Mouse (Mus musculus) adrenal gland, adult 2 months (tissue): ENCODE measurements around the gene Hs3st3b1. TPM values are rescaled to one million over a fixed set of nuclear protein-coding genes. Genes with fewer than 3 reads are reported as not detected.
A peak's percentile ranks its signal among the peaks of the same experiment; 100 is the strongest.

Experiments used
- DNase-seq: peaks from one replicate; pipeline ENCODE4 v3.0.0; 2021
- polyA plus RNA-seq: library from polyadenylated mRNA; depleted of rRNA; stranded (reverse); fragments of >200 nt; gene quantifications from 2 replicates; pipeline ENCODE4 v1.2.3, GENCODE M21; 2012
- total RNA-seq, 2 experiments: library from RNA; stranded (reverse); gene quantifications; 2 replicates each; pipeline ENCODE4 v1.2.3; 2021

Hs3st3b1 gene
- total and polyA plus RNA-seq, 3 experiments = 1.7 to 4.8 (median 1.8) TPM

- DNase-seq = peak; percentile 27
Measured at GRCm38 (mm10) chr11:63923386-63923785, 1.3 kb upstream of the Hs3st3b1 start.

- DNase-seq = no peak
Measured at GRCm38 (mm10) chr11:63921044-63921951, 792 bp downstream of the Hs3st3b1 start.

DNA sequence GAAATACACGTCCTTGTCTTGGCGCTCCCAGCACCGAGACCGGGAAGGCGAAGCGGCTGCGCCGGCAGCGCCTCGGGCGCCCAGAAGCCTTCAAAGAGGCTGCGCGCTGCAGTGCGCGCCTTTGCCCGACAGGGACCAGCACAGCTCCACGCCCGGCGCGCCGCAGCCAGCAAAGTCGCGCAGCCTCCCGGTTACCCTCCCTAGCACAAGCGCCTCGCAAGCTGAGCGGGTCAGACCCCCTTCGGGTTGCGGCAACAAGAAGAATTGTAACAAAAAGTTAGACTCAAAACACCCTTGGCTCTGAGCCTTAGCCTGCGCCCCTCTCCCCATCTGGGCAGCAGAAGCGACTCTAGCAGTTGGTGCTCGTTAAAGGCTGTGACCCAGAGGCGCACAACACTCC, 1.6 kb downstream of the Hs3st3b1 start:
- peak; percentile 81 for DNase-seq

- DNase-seq = no peak
Measured at GRCm38 (mm10) chr11:63919211-63920098, 2.6 kb downstream of the Hs3st3b1 start.

DNA sequence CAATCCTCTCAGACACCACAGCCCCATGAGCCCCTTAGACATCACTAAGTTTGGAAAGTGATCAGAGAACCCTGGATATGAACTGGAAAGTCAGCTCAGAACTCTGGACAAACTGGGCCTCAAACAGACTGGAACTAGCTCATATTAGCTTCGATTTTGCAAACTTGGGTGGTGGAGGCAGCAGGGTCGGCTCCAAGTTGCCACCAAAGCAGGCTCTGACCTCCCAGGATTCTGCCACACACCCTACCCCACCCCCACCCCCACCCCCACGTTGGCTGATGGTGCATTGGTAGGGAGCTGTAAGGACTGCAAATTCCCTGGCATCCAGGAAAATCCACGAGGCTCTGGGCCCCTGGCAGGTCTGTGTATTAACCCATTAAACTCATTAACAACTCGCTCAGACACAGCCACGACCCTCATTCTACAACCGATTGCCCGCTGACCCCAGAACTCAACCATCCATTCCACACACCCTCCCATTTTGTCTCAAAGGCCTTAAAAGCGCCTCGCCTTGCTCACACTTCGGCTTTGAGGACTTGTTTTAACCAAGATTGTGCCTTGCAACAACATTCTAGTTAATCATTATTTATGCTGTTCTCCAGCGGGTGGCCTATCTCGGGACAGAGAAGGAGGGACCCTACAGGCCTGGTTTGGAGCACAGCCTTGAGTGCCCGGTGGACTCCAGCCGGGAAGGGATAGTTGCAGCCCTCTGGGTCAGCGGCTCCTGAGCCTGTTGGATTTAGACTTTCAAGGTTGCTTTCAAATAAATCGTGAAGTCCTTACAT, 3.6 kb downstream of the Hs3st3b1 start:
- DNase-seq = no peak

DNA sequence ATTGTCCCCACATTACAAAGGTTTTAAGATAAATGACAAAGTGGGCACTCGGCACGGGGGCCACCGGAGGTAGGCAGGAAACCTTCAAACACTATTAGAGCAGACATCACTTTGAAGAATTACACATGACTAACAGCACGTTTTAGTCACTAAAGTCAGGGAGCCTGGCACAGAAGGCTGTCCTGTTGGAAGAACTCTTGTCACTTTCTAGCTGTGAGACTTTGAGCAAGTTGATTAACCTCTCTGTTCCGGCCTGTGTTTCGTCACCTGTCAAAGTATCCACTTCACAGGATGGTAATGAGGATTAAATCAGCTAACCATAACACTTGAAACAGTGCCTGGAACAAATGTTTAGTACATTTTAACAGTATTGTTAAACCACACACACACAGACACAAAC, 4.5 kb downstream of the Hs3st3b1 start:
- no peak for DNase-seq

GRCm38 (mm10) chr11:63914388-63914787, 7.7 kb downstream of the Hs3st3b1 start:
- peak; percentile 88 for DNase-seq

DNA sequence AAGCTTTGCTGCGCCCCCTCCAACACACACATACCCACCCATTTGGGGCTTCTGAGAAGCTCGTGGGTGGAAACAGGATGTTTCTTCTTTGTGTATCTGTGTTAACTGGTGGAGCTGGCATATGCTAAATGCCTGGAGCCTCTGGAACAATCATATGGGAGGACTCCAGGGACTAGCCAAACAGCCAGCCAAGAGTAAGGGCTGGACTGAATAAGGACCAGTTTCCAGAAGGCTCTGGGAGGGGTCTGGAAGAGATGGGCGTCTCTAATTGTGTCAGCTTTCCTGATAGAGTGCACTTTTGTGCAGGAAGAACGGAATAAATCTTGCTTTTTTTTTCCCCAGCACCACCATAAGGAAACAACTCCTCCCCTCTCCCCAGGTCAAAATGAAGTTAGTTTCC, 8.2 kb downstream of the Hs3st3b1 start:
- DNase-seq = no peak

GRCm38 (mm10) chr11:63911001-63911400, 11.1 kb downstream of the Hs3st3b1 start:
- DNase-seq = no peak

GRCm38 (mm10) chr11:63909961-63910360, 12.1 kb downstream of the Hs3st3b1 start:
- no peak for DNase-seq

GRCm38 (mm10) chr11:63908500-63908899, 13.6 kb downstream of the Hs3st3b1 start:
- no peak for DNase-seq

GRCm38 (mm10) chr11:63906552-63907353, 15.3 kb downstream of the Hs3st3b1 start:
- peak; percentile 41 for DNase-seq

DNA sequence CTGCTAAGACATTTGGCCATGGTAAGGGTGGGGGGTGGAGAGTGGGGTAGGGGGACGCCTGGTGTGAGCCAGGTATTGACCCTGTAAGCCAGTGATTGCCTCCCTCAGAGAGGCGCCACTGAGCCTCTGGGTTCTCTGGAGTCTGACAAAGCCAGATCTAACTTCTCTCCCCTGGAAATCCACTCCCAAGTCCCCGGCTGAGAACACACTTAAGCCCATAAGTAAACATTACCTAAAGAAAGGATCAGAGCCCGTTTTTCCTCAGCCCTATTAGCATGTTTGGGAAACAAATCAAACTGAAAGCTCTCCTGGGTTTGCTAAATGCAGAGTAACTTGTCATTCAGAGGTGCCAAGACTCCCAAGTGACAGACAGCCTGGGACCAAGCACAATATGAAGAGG, 17.3 kb downstream of the Hs3st3b1 start:
- no peak for DNase-seq

DNA sequence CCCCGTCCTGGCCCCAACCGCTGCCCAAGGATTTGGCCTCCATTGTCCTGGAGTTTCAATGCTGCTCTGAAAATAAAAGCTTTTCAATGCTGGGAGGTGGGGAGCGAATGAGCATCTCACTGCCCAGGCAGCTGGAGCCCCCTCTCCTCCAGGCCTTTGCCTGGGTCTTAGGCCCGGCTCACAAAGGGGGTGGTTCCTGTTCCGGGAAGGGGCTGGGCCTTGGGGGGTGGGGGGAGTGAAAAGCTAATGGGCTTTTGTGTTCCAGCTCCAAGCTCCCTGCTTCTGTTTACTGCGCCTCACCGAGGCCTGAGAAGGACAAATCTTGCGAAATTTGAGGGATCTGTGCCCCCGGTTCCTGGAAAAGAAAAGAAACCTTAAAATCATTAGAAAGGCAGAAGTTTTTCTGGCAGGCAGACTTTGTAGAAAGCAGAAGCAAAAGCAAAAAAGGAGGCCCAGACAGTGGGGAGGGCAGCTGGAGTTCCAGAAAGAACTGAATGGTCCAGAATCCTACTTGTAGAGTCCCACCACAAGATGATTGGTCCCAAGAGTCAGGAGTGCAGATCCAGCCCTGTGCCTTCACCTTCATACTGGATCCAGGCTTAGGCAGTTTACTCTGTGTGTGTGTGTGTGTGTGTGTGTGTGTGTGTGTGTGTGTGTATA, 23.5 kb downstream of the Hs3st3b1 start:
- DNase-seq = no peak

DNA sequence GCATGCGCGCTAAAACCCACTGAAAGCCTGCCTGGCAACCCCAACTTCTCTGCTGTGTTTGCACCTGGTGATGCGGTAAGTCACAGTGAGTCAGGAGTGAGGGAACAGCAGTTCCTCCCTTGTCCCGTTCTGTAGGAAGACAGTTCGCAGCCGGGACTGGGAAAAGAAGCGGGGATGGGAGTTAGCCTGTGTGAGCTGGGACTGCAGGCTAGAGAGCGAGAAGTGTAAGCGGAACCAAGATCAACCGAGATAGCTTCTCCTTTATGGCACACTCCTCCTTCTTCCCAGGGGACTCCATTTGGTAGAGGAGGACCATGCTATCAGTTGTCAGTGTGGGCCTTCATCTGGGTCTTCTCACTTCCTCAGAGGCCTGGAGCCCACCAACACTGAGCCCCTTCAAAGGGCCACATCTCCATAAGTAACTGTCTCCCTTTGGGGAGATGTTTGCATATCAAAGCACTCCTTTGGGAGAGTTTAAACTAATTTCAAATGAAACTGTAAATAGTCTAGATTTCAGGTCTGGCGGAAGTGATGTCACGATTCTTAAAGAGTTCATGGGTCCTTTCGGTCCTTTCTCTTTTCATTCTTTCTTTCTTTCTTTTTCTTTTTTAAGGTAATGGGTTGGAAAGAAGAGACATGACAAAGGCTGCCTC, 24.1 kb downstream of the Hs3st3b1 start:
- DNase-seq = no peak

GRCm38 (mm10) chr11:63897011-63897410, 25.1 kb downstream of the Hs3st3b1 start:
- no peak for DNase-seq

DNA sequence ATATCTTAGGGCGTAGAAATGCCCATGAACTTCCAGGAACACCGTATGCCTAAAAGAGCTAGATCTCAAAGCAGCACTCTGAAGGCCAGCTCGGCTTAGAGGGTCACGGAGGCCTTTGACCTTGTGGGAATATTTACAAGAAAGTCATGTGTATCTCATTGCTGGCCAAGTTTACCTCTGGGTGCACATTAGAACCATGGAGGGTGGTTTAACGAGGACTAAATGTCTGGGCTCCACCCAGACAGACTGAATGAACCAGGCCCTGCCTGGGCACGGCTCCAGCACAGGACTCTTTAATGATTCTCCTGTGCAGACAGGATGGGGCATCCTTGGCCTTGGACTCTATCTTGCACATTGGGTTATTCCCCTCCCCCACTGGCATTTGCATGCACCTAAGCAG, 27.9 kb downstream of the Hs3st3b1 start:
- DNase-seq = peak; percentile 28

GRCm38 (mm10) chr11:63893557-63893956, 28.5 kb downstream of the Hs3st3b1 start:
- DNase-seq = no peak

GRCm38 (mm10) chr11:63891479-63892020, 30.5 kb downstream of the Hs3st3b1 start:
- DNase-seq = no peak

GRCm38 (mm10) chr11:63883385-63883784, 38.7 kb downstream of the Hs3st3b1 start:
- DNase-seq = no peak
